Mouse (Mus musculus) C2C12 (cell line): ENCODE results near the gene Gm45062. TPM values are rescaled to one million over a fixed set of nuclear protein-coding genes. Genes with fewer than 3 reads are reported as not detected.

Experiments used
- H3K27me3 ChIP-seq: one replicate; pipeline ENCODE4 v1.6.1; 2011; ENCODE audit not compliant: control insufficient read depth, insufficient read depth, insufficient read length
- H3K36me3 ChIP-seq: one replicate; pipeline ENCODE4 v1.6.1; 2011; ENCODE audit not compliant: control insufficient read depth, insufficient read depth
- H3K4me3 ChIP-seq: one replicate; pipeline ENCODE4 v1.5.1; 2011; ENCODE audit warnings: mild to moderate bottlenecking, control low read depth; ENCODE audit not compliant: poor library complexity, insufficient read depth, severe bottlenecking
- H3K79me2 ChIP-seq: one replicate; pipeline ENCODE4 v1.6.1; 2011; ENCODE audit not compliant: control insufficient read depth, insufficient read depth
- H3K79me3 ChIP-seq: one replicate; pipeline ENCODE4 v1.6.1; 2011; ENCODE audit warnings: low read depth, control low read depth
- H3ac ChIP-seq: one replicate; pipeline ENCODE3; 2011; ENCODE audit warnings: low read depth; ENCODE audit not compliant: control insufficient read depth, insufficient read length
- CEBPB ChIP-seq: IDR thresholded peaks from one replicate; pipeline ENCODE4 v1.6.1; 2011; ENCODE audit warnings: low read depth, mild to moderate bottlenecking, control low read depth, moderate library complexity
- CTCF ChIP-seq: IDR thresholded peaks from one replicate; pipeline ENCODE4 v1.5.1; 2011; ENCODE audit not compliant: control insufficient read depth, insufficient read depth, insufficient read length
- FOSL1 ChIP-seq: IDR thresholded peaks from one replicate; pipeline ENCODE4 v1.8.0; 2011; ENCODE audit warnings: mild to moderate bottlenecking, low read length; ENCODE audit not compliant: poor library complexity, insufficient read depth, severe bottlenecking
- MAX ChIP-seq: IDR thresholded peaks from one replicate; pipeline ENCODE4 v1.6.1; 2011; ENCODE audit warnings: mild to moderate bottlenecking, control low read depth
- MYOD1 ChIP-seq: IDR thresholded peaks from one replicate; pipeline ENCODE4 v1.6.1; 2011; ENCODE audit warnings: low read depth; ENCODE audit not compliant: control insufficient read depth, insufficient read length
- MYOG ChIP-seq: IDR thresholded peaks from one replicate; pipeline ENCODE4 v1.6.1; 2011; ENCODE audit not compliant: control insufficient read depth, insufficient read length; ENCODE audit errors: extremely low read depth
- USF1 ChIP-seq: IDR thresholded peaks from one replicate; pipeline ENCODE4 v1.6.1; 2011; ENCODE audit warnings: low read depth, mild to moderate bottlenecking, control low read depth, moderate library complexity
- polyA plus RNA-seq: library from polyadenylated mRNA; unstranded; fragments of >200 nt; fragmentation: generic; extraction: Trizol; gene quantifications from one replicate; pipeline ENCODE4 v1.2.1, GENCODE M21; 2012; ENCODE audit warnings: missing spikeins

Gene Gm45062
- polyA plus RNA-seq, 1 experiment, result 0.33 TPM

DNA sequence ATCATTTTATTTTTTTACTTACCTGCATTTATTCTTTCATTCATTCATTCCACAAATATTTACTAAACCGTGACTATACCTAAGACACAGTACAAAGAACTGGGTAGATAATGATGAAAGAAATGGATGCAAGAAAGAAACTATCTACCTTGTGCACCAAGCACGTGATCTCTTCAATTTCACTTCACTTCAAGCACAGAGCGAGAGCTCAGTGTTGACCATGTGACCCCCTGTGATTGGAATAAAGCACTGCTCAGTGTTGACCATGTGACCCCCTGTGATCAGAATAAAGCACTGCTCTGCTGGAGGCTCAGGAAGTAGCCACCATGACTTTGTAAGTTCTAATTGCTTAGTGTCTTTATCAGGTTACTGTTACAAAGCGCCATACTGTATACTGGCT, 115.5 kb downstream of the Gm45062 start:
- Histone ChIP-seq H3ac (no peak overlapping the region), H3K36me3 (peaks cover 7% of the 10 kb centered on the region), H3K27me3 (no peaks in the 10 kb centered on the region), H3K79me2 (no peaks in the 10 kb centered on the region), H3K79me3 (no peaks in the 10 kb centered on the region), H3K4me3 (no peak overlapping the region)
- no peak for TF ChIP-seq MAX
- TF ChIP-seq CEBPB, result no peak
- TF ChIP-seq USF1, result no peak
- no peak for TF ChIP-seq MYOG
- no peak for TF ChIP-seq MYOD1
- TF ChIP-seq CTCF, result no peak
- no peak for TF ChIP-seq FOSL1

- no peak for TF ChIP-seq CEBPB
- no peak for TF ChIP-seq FOSL1
- no peak for TF ChIP-seq MYOD1
- TF ChIP-seq MAX, result no peak
- no peak for TF ChIP-seq CTCF
- no peak for TF ChIP-seq MYOG
- TF ChIP-seq USF1, result no peak
- no peaks in the 10 kb centered on the region for H3K27me3 ChIP-seq
- H3K79me3 ChIP-seq, result no peaks in the 10 kb centered on the region
- peaks cover 7% of the 10 kb centered on the region for H3K36me3 ChIP-seq
- no peak overlapping the region for H3K4me3 ChIP-seq
- no peak overlapping the region for H3ac ChIP-seq
- no peaks in the 10 kb centered on the region for H3K79me2 ChIP-seq
Measured at GRCm38 (mm10) chr6:8376351-8376750, 117.1 kb downstream of the Gm45062 start.

DNA sequence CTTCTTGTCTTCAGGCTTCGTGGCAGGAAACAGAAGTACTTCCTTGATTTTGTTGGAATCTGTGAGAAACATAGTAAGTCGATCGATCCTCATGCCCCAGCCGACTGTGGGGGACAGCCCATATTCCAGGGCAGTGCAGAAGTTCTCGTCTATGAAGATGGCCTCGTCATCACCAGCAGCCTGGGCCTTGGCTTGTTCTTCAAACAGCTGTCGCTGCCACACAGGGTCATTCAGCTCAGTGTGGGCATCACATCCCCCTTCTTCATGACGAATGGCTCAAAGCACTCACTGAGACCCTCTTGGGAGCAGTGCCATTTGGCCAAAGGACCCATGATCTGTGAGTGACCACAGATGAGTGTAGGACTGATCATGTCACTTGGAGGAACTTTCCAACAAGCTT, 118.4 kb downstream of the Gm45062 start:
- TF ChIP-seq FOSL1, result no peak
- no peak for TF ChIP-seq CTCF
- no peak for TF ChIP-seq MYOD1
- TF ChIP-seq CEBPB, result no peak
- TF ChIP-seq MAX, result no peak
- TF ChIP-seq MYOG, result no peak
- TF ChIP-seq USF1, result no peak
- Histone ChIP-seq H3K79me3 (no peaks in the 10 kb centered on the region), H3ac (no peak overlapping the region)

GRCm38 (mm10) chr6:8389307-8389706, 130.1 kb downstream of the Gm45062 start:
- TF ChIP-seq USF1 (no peak), MAX (no peak), MYOG (no peak), MYOD1 (no peak), CEBPB (no peak), FOSL1 (no peak), CTCF (no peak)
- Histone ChIP-seq H3K79me3 (no peaks in the 10 kb centered on the region), H3K4me3 (no peak overlapping the region), H3ac (no peak overlapping the region), H3K27me3 (no peaks in the 10 kb centered on the region), H3K79me2 (no peaks in the 10 kb centered on the region), H3K36me3 (no peaks in the 10 kb centered on the region)

More for the DNA sequence above, 118.4 kb downstream of the Gm45062 start:
- H3K4me3 ChIP-seq, result no peak overlapping the region
- H3K27me3 ChIP-seq, result no peaks in the 10 kb centered on the region
- H3K36me3 ChIP-seq, result peaks cover 7% of the 10 kb centered on the region
- no peaks in the 10 kb centered on the region for H3K79me2 ChIP-seq

- TF ChIP-seq CTCF (no peak), FOSL1 (no peak), USF1 (no peak), MYOD1 (no peak), MAX (no peak), CEBPB (no peak), MYOG (no peak)
- Histone ChIP-seq H3K4me3 (no peak overlapping the region), H3ac (no peak overlapping the region), H3K27me3 (no peaks in the 10 kb centered on the region), H3K36me3 (no peaks in the 10 kb centered on the region), H3K79me3 (no peaks in the 10 kb centered on the region), H3K79me2 (no peaks in the 10 kb centered on the region)
Measured at GRCm38 (mm10) chr6:8390296-8390695, 131.0 kb downstream of the Gm45062 start.

- Histone ChIP-seq H3K4me3 (no peak overlapping the region), H3K36me3 (no peaks in the 10 kb centered on the region), H3K79me2 (no peaks in the 10 kb centered on the region), H3ac (no peak overlapping the region), H3K27me3 (no peaks in the 10 kb centered on the region), H3K79me3 (no peaks in the 10 kb centered on the region)
- TF ChIP-seq MYOG (no peak), MYOD1 (no peak), CEBPB (no peak), CTCF (no peak), FOSL1 (no peak), MAX (no peak), USF1 (no peak)
Measured at GRCm38 (mm10) chr6:8390935-8391334, 131.7 kb downstream of the Gm45062 start.
